Mouse (Mus musculus) left cerebral cortex, adult 2 months (tissue): ENCODE data around the gene Ubash3b. TPM values are rescaled to one million over a fixed set of nuclear protein-coding genes. Genes with fewer than 3 reads are reported as not detected.

ENCODE experiments used
- DNase-seq, 2 experiments: peaks; one replicate each; pipeline ENCODE4 v3.0.0; 2021 to 2022; ENCODE audit warnings: low spot score in 2 of 2, mixed read lengths in 1 of 2; ENCODE audit errors: extremely low spot score in 1 of 2
- H3K27ac ChIP-seq: fragments of 200-600 bp; 2 replicates; pipeline ENCODE4 v1.8.1; 2022
- H3K4me3 ChIP-seq: fragments of 200-600 bp; 2 replicates; pipeline ENCODE4 v1.8.1; 2022
- CTCF ChIP-seq: fragments of 200-600 bp; IDR thresholded peaks from 2 replicates; pipeline ENCODE4 v1.8.1; 2022; ENCODE audit warnings: antibody characterized with exemption, mild to moderate bottlenecking, moderate library complexity
- intact Hi-C: fragments of 180-260 bp; cut with DNase I; formaldehyde crosslinking; loops from one replicate; pipeline ENCODE4 v1.15.1; 2025
- total RNA-seq, 2 experiments: library from RNA; stranded (reverse); gene quantifications; 2 replicates each; pipeline ENCODE4 v1.2.3; 2021

The Ubash3b gene
- total RNA-seq, 2 experiments from 2014 or later = 23.5 to 26.7 TPM

- intact Hi-C loops = no loop called here
- H3K4me3 ChIP-seq = no peak overlapping the region
- no peak overlapping the region for H3K27ac ChIP-seq
- no peak for DNase-seq
- TF ChIP-seq CTCF = no peak
Observed at GRCm38 (mm10) chr9:41187939-41188338, 26.4 kb upstream of the Ubash3b start.

GRCm38 (mm10) chr9:41187498-41187897 is 26.0 kb upstream of the Ubash3b start:
- no peak for TF ChIP-seq CTCF
- intact Hi-C loops = no loop called here
- Histone ChIP-seq H3K4me3 (no peak overlapping the region), H3K27ac (no peak overlapping the region)
- no peak for DNase-seq

GRCm38 (mm10) chr9:41185331-41185730 is 23.8 kb upstream of the Ubash3b start:
- Histone ChIP-seq H3K4me3 (no peak overlapping the region), H3K27ac (no peak overlapping the region)
- no peak for TF ChIP-seq CTCF
- DNase-seq = no peak
- intact Hi-C loops = no loop called here

GRCm38 (mm10) chr9:41182550-41182949 is 21.1 kb upstream of the Ubash3b start:
- Histone ChIP-seq H3K27ac (no peak overlapping the region), H3K4me3 (no peak overlapping the region)
- peak; percentile 44 to 50 for DNase-seq
- peak; percentile 79 for TF ChIP-seq CTCF
- intact Hi-C loops = loop anchor here (1.0 kb wide), 2 partner anchors 138 to 192 kb away; no protein-coding TSS in a partner anchor

- H3K27ac ChIP-seq = no peak overlapping the region
- H3K4me3 ChIP-seq = no peak overlapping the region
- TF ChIP-seq CTCF = no peak
- intact Hi-C loops = loop anchor here (1.0 kb wide), 2 partner anchors 138 to 192 kb away; no protein-coding TSS in a partner anchor
- no peak for DNase-seq
Observed at GRCm38 (mm10) chr9:41181803-41182202, 20.3 kb upstream of the Ubash3b start.

GRCm38 (mm10) chr9:41181372-41181771 is 19.9 kb upstream of the Ubash3b start:
- no peak for TF ChIP-seq CTCF
- Histone ChIP-seq H3K27ac (no peak overlapping the region), H3K4me3 (no peak overlapping the region)
- intact Hi-C loops = no loop called here
- DNase-seq = no peak

- H3K4me3 ChIP-seq = no peak overlapping the region
- intact Hi-C loops = no loop called here
- H3K27ac ChIP-seq = no peak overlapping the region
- DNase-seq = no peak
- TF ChIP-seq CTCF = no peak
Observed at GRCm38 (mm10) chr9:41179056-41179455, 17.6 kb upstream of the Ubash3b start.

GRCm38 (mm10) chr9:41173158-41173557 is 11.7 kb upstream of the Ubash3b start:
- H3K4me3 ChIP-seq = no peak overlapping the region
- no peak for DNase-seq
- H3K27ac ChIP-seq = no peak overlapping the region
- intact Hi-C loops = no loop called here
- no peak for TF ChIP-seq CTCF

- Histone ChIP-seq H3K27ac (no peak overlapping the region), H3K4me3 (no peak overlapping the region)
- intact Hi-C loops = no loop called here
- no peak for TF ChIP-seq CTCF
- no peak for DNase-seq
Observed at GRCm38 (mm10) chr9:41172426-41172825, 10.9 kb upstream of the Ubash3b start.

- no peak overlapping the region for H3K27ac ChIP-seq
- intact Hi-C loops = no loop called here
- no peak overlapping the region for H3K4me3 ChIP-seq
- no peak for TF ChIP-seq CTCF
- DNase-seq = no peak
Observed at GRCm38 (mm10) chr9:41170026-41170425, 8.5 kb upstream of the Ubash3b start.

GRCm38 (mm10) chr9:41168656-41169055 is 7.2 kb upstream of the Ubash3b start:
- intact Hi-C loops = no loop called here
- Histone ChIP-seq H3K27ac (no peak overlapping the region), H3K4me3 (no peak overlapping the region)
- DNase-seq = no peak
- no peak for TF ChIP-seq CTCF

- no peak for TF ChIP-seq CTCF
- intact Hi-C loops = no loop called here
- no peak for DNase-seq
- H3K27ac ChIP-seq = no peak overlapping the region
- H3K4me3 ChIP-seq = no peak overlapping the region
Observed at GRCm38 (mm10) chr9:41168206-41168605, 6.7 kb upstream of the Ubash3b start.

GRCm38 (mm10) chr9:41166886-41167285 is 5.4 kb upstream of the Ubash3b start:
- no peak overlapping the region for H3K4me3 ChIP-seq
- no peak for DNase-seq
- intact Hi-C loops = no loop called here
- H3K27ac ChIP-seq = no peak overlapping the region
- TF ChIP-seq CTCF = no peak

GRCm38 (mm10) chr9:41162363-41162762 is 866 bp upstream of the Ubash3b start:
- no peak for TF ChIP-seq CTCF
- H3K27ac ChIP-seq = no peak overlapping the region
- DNase-seq = no peak
- intact Hi-C loops = no loop called here
- H3K4me3 ChIP-seq = no peak overlapping the region
